Mouse (Mus musculus): Measurements from ENCODE around the gene Cercam.

- TF ChIP-seq CTCF (IDR thresholded peaks at IDR 0.05; ENCODE audit: borderline replicate concordance, insufficient read depth, low read length), result no peak
- peak; percentile 66 for TF ChIP-seq POLR2A (IDR thresholded peaks at IDR 0.05; ENCODE audit: low read depth, low read length)
These were observed 885 bp downstream of the Cercam start for GRCm38 (mm10) chr2:29869646-29870451.

All from embryonic fibroblast, embryonic 13.5 days (primary cell).